Mouse (Mus musculus) embryonic facial prominence, embryonic 10.5 days (tissue): ENCODE results near the gene Olfr924. TPM values are rescaled to one million over a fixed set of nuclear protein-coding genes. Genes with fewer than 3 reads are reported as not detected.
"Not testable (repeated sequence)": the region's sequence is repeated elsewhere in the genome, so short reads cannot be mapped to it uniquely, and the experiment has no call there.

Experiments used
- DNase-seq: peaks from one replicate; pipeline ENCODE4 v3.0.0-alpha.2; 2017; ENCODE audit warnings: low spot score
- H3K27ac ChIP-seq: fragments of 300-500 bp; sonication (generic); replicated peaks from 2 replicates; pipeline ENCODE4 v1.5.1; 2016; ENCODE audit warnings: mild to moderate bottlenecking
- H3K27me3 ChIP-seq: fragments of 300-500 bp; sonication (generic); replicated peaks from 2 replicates; pipeline ENCODE4 v1.6.1; 2016; ENCODE audit warnings: low read depth, mild to moderate bottlenecking; ENCODE audit not compliant: poor library complexity, severe bottlenecking
- H3K36me3 ChIP-seq: fragments of 300-500 bp; sonication (generic); replicated peaks from 2 replicates; pipeline ENCODE4 v1.6.1; 2016; ENCODE audit warnings: mild to moderate bottlenecking, moderate library complexity
- H3K4me1 ChIP-seq: fragments of 300-500 bp; sonication (generic); 2 replicates; pipeline ENCODE4 v1.6.1; 2016
- H3K4me3 ChIP-seq: fragments of 300-500 bp; sonication (generic); 2 replicates; pipeline ENCODE4 v1.5.1; 2016; ENCODE audit warnings: mild to moderate bottlenecking, moderate library complexity
- H3K9me3 ChIP-seq: fragments of 300-500 bp; sonication (generic); 2 replicates; pipeline ENCODE4 v1.6.1; 2016; ENCODE audit warnings: mild to moderate bottlenecking
- WGBS: fragments of 180-500 bp; shearing (Covaris S2); methylation state at CpG from one replicate; pipeline ENCODE4 v1.1.7; 2016; 5-methylcytosine and 5-hydroxymethylcytosine counted together
- polyA plus RNA-seq: library from polyadenylated mRNA; unstranded; fragments of >200 nt; fragmentation: Nextera tagmentation; extraction: Ambion mirVana; gene quantifications from 2 replicates; pipeline ENCODE4 v1.2.1, GENCODE M21; 2016

Gene Olfr924
- not detected in 2 replicates for polyA plus RNA-seq

DNA sequence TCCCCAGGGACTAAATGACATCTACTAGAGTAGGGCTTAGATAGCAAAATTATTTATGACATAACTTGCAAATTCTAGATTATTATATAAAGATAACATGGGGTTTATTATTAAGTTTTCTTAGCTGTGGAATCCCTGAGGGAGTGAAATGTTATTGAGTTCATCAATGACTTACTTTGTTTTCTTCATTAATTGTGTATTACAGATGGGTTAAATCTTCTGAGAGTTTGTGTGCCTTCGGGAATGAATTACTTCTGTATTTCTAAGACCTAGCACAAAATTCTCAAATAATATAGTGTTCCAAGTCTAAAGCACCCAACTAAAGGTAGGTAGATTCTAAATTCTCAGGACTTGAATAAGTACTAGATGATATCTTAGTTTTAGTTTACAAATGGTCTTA, at the start of gene Olfr924:
Gene Olfr924, plus strand, starts transcription at position 301 of the 400 bp plus-strand sequence.
- Histone ChIP-seq H3K27me3 (no peaks in the 10 kb centered on the region), H3K27ac (no peak within 1 kb of the TSS), H3K4me3 (no peak within 1 kb of the TSS), H3K9me3 (no peaks in the 10 kb centered on the region), H3K36me3 (no peaks in the 10 kb centered on the region), H3K4me1 (no peaks in the 10 kb centered on the region)
- no peak for DNase-seq
- WGBS, result 87% methylated on average over 1 of the region's 1 CpGs

DNA sequence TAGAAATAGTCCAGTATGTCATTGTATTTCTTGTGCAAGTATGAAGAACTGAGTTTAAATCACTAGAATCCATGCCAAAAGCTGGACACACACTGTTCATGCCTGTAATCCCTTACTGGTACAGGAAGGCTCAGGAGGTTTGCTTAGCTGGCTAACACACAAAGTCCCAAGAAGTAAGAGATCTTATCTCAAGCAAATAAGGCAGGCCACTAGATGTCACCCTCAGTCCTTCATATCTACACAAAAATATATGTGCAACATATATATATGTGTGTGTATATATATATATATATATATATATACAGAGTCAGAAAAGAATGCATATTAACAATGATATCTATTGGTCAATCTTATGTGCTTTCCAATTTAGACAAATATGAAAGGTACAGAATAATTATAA, 38.6 kb upstream of the Olfr924 start:
- no peaks in the 10 kb centered on the region for H3K4me1 ChIP-seq
- H3K27ac ChIP-seq, result no peak overlapping the region
- no peaks in the 10 kb centered on the region for H3K27me3 ChIP-seq
- DNase-seq, result no peak
- no peak overlapping the region for H3K4me3 ChIP-seq
- H3K9me3 ChIP-seq, result no peaks in the 10 kb centered on the region
- H3K36me3 ChIP-seq, result no peaks in the 10 kb centered on the region

DNA sequence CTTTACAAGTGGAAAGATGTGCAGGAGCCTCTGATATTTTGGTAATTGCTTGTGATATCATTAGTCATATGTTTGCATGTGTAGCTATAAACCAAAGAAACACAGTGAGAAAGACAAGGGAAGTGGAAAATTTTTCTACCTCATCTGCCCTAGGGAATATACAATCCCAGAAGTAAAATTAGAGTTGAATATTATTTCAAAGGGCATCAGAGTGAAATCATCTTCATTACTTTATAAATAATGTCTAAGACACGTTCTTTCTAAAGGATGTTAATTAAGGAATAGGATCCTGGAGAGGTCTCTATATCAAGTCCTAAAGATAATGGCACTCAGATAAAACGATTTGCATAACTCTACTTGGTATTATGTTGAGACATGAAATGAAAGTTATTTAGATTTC, 29.9 kb upstream of the Olfr924 start, which contains the start of gene Olfr922:
Gene Olfr922, plus strand, starts transcription at position 301 of the 400 bp plus-strand sequence.
- Histone ChIP-seq H3K4me1 (no peaks in the 10 kb centered on the region), H3K4me3 (no peak within 1 kb of the TSS), H3K27ac (no peak within 1 kb of the TSS), H3K9me3 (no peaks in the 10 kb centered on the region), H3K27me3 (no peaks in the 10 kb centered on the region), H3K36me3 (no peaks in the 10 kb centered on the region)
- WGBS, result 77% methylated on average over 2 of the region's 2 CpGs
- DNase-seq, result no peak

DNA sequence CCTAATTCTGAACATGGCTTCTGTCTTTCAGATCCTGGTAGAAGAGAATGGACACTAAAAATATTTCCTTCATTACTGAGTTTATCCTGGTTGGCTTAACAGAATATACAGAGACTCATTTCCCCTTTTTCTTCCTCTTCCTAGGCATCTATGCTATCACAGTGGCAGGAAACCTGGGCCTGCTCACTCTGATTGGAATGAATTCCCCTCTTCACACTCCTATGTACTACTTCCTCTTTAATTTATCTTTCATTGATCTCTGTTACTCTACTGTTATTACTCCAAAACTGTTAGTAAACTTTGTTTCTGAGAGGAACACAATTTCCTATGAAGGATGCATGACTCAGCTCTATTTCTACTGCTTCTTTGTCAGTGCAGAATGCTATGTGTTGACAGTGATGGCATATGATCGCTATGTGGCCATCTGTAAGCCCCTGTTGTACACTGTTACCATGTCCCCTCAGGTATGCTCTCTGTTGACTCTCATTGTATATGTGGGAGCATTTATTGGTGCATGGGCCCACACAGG, 28.7 kb upstream of the Olfr924 start:
- no peak for DNase-seq
- Histone ChIP-seq H3K27ac (no peak overlapping the region), H3K4me3 (no peak overlapping the region), H3K27me3 (no peaks in the 10 kb centered on the region), H3K9me3 (no peaks in the 10 kb centered on the region), H3K4me1 (no peaks in the 10 kb centered on the region), H3K36me3 (no peaks in the 10 kb centered on the region)
- WGBS, result 90% methylated on average over 1 of the region's 1 CpGs

DNA sequence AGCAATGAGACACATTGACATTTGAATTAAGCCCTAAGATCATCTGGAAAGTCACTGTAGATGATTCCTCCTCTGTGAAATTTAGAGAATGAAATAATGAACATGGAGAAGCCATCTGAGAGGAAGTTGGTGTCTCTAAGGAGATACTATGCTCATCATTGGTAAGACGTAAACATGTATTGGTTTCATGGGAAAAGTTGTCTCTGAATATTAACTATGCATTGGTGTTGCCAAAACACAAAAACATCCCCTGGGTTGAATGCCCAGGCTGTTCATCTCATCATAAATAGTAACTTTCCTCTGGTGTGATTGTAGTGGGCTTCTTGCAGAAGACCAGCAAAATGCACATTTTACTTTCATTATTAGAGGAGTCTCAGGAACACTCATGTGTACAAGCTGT, 18.0 kb upstream of the Olfr924 start, which contains the start of gene Olfr923:
Gene Olfr923, plus strand, starts transcription at position 301 of the 400 bp plus-strand sequence.
- WGBS, result 89% methylated on average over 1 of the region's 1 CpGs
- Histone ChIP-seq H3K36me3 (no peaks in the 10 kb centered on the region), H3K4me1 (no peaks in the 10 kb centered on the region), H3K27ac (no peak within 1 kb of the TSS), H3K9me3 (no peaks in the 10 kb centered on the region), H3K4me3 (no peak within 1 kb of the TSS), H3K27me3 (no peaks in the 10 kb centered on the region)
- no peak for DNase-seq

DNA sequence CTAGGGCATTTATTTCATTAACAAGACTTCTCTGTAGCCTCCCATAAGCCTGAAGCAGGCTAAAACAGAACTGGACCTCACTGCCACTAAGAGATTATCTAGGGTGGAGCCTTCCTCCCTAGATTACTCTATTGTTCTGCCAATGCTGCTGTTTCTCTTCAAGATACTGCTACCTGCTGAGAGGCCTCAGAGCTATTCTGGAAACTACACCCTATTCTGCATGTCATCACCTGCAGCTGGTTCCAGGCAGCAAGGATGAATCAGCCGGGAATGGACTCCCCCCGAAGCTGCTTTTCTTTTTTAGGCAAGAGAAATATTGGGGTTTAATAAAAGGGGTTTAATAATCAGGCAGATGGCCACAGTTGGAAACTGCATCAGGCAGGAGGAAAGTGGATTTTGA, 11.2 kb upstream of the Olfr924 start:
- Histone ChIP-seq H3K27ac (no peak overlapping the region), H3K27me3 (no peaks in the 10 kb centered on the region), H3K4me3 (no peak overlapping the region), H3K9me3 (no peaks in the 10 kb centered on the region), H3K4me1 (no peaks in the 10 kb centered on the region), H3K36me3 (no peaks in the 10 kb centered on the region)
- DNase-seq, result no peak
- WGBS, result 81% methylated on average over 2 of the region's 2 CpGs

DNA sequence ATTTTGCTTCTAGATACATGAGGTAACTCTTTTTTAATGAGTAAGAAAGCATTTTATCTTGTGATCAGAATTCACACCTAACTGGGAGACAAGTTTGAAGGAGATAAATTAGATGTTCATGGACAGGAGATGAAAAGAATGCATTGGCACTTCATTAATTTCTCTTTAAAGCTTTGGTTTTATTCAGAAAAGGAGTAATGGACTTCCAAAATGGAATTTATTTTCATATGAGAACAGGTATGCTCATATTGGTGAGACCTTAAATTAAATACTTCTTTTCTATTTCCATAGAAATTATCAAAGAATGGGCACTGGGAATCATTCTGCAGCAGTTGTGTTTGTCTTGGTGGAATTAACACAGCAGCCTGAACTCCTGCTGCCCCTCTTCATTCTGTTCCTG, 10.5 kb downstream of the Olfr924 start, which contains the start of gene Olfr26:
Gene Olfr26, plus strand, starts transcription at position 301 of the 400 bp plus-strand sequence.
- Histone ChIP-seq H3K27me3 (no peaks in the 10 kb centered on the region), H3K4me1 (no peaks in the 10 kb centered on the region), H3K27ac (no peak within 1 kb of the TSS), H3K36me3 (no peaks in the 10 kb centered on the region), H3K9me3 (no peaks in the 10 kb centered on the region), H3K4me3 (no peak within 1 kb of the TSS)
- no peak for DNase-seq

DNA sequence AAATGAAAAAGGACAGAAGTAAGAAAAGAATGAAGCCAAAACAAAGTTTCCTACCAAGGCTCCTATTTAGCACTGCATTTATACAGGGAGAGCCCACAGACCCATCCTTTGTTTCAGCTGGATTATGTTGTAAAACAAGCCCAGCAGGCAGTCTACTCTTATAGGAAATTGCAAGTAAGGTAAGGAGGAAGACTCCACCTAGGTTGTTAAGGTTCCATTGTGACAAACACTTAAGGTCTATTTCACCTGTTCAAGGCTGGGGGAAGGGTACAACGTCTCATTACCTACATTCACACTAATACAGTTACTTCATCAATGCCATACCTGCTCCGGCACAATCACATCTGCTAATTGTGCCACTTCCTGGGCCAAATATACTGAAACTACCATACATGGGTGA, 30.6 kb downstream of the Olfr924 start:
- H3K27me3 ChIP-seq, H3K36me3 ChIP-seq, DNase-seq, H3K4me3 ChIP-seq, H3K4me1 ChIP-seq, H3K27ac ChIP-seq, H3K9me3 ChIP-seq: not testable (repeated sequence)
- WGBS, result 62% methylated on average over 2 of the region's 2 CpGs

DNA sequence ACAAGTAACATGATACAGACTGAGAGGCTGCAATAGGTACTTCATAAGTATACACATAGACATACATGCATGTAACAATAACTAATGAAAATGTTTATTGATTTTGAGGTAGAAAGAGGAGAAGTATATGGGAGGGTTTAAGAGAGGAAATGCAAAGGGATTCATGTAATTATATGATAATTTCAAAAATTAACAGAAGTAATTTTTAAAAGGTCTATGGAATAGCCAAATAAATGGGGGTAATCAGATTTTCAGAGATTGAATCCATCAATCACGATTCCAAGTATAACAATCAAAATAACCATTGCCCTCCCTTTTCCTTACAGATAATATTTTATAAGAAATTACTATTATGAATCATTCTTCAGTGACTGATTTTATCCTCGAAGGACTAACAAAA, 32.6 kb downstream of the Olfr924 start, which contains the start of gene Olfr926:
Gene Olfr926, plus strand, starts transcription at position 301 of the 400 bp plus-strand sequence.
- WGBS, result 87% methylated on average over 2 of the region's 2 CpGs
- Histone ChIP-seq H3K9me3 (no peaks in the 10 kb centered on the region), H3K27ac (no peak within 1 kb of the TSS), H3K4me1 (no peaks in the 10 kb centered on the region), H3K36me3 (no peaks in the 10 kb centered on the region), H3K4me3 (no peak within 1 kb of the TSS), H3K27me3 (no peaks in the 10 kb centered on the region)
- no peak for DNase-seq

Other genes starting within 250 kb of the Olfr924 start
- not detected in 2 replicates for gene Olfr914, start 239.3 kb upstream of the Olfr924 start, polyA plus RNA-seq
- not detected in 2 replicates for gene Olfr916, start 184.6 kb upstream of the Olfr924 start, polyA plus RNA-seq
- not detected in 2 replicates for gene Olfr917, start 178.6 kb upstream of the Olfr924 start, polyA plus RNA-seq
- not detected in 2 replicates for gene Olfr918, start 169.8 kb upstream of the Olfr924 start, polyA plus RNA-seq
- not detected in 2 replicates for gene Olfr919, start 140.8 kb upstream of the Olfr924 start, polyA plus RNA-seq
- gene Vwa5a, start 126.2 kb upstream of the Olfr924 start, polyA plus RNA-seq, result 7.0 and 9.2 TPM in 2 replicates
- gene Olfr920, start 92.2 kb upstream of the Olfr924 start, polyA plus RNA-seq, result not detected in 2 replicates
- not detected in 2 replicates for gene Olfr921, start 71.4 kb upstream of the Olfr924 start, polyA plus RNA-seq
- not detected in 2 replicates for gene Olfr922, start 29.8 kb upstream of the Olfr924 start, polyA plus RNA-seq
- gene Olfr923, start 17.9 kb upstream of the Olfr924 start, polyA plus RNA-seq, result not detected in 2 replicates
- gene Olfr26, start 10.6 kb downstream of the Olfr924 start, polyA plus RNA-seq, result not detected in 2 replicates
- not detected in 2 replicates for gene Olfr926, start 32.7 kb downstream of the Olfr924 start, polyA plus RNA-seq
- gene Olfr930, start 85.4 kb downstream of the Olfr924 start, polyA plus RNA-seq, result not detected in 2 replicates
- not detected in 2 replicates for gene Olfr933, start 127.9 kb downstream of the Olfr924 start, polyA plus RNA-seq
- not detected in 2 replicates for gene Olfr934, start 143.9 kb downstream of the Olfr924 start, polyA plus RNA-seq
- gene Olfr935, start 155.2 kb downstream of the Olfr924 start, polyA plus RNA-seq, result not detected in 2 replicates
- gene Olfr146, start 178.9 kb downstream of the Olfr924 start, polyA plus RNA-seq, result not detected in 2 replicates
- not detected in 2 replicates for gene Olfr937, start 220.5 kb downstream of the Olfr924 start, polyA plus RNA-seq
- gene Olfr938, start 234.4 kb downstream of the Olfr924 start, polyA plus RNA-seq, result not detected in 2 replicates